Mouse (Mus musculus) testis, adult 2 months (tissue): Measurements from ENCODE around the gene Gfpt1. TPM values are rescaled to one million over a fixed set of nuclear protein-coding genes. Genes with fewer than 3 reads are reported as not detected.

Experiments
- H3K27ac ChIP-seq: fragments of 200-500 bp; 2 replicates; pipeline ENCODE4 v1.5.1; 2012; ENCODE audit warnings: low read depth, low read length; ENCODE audit not compliant: control insufficient read depth, insufficient read depth
- H3K27me3 ChIP-seq: fragments of 200-500 bp; 2 replicates; pipeline ENCODE4 v1.6.1; 2012; ENCODE audit warnings: mild to moderate bottlenecking, low read length, moderate library complexity; ENCODE audit not compliant: control insufficient read depth, insufficient read depth
- H3K36me3 ChIP-seq: fragments of 200-500 bp; 2 replicates; pipeline ENCODE4 v1.6.1; 2012; ENCODE audit warnings: mild to moderate bottlenecking, low read length; ENCODE audit not compliant: control insufficient read depth, insufficient read depth
- H3K4me1 ChIP-seq: fragments of 200-500 bp; 2 replicates; pipeline ENCODE4 v1.6.1; 2012; ENCODE audit warnings: low read length; ENCODE audit not compliant: control insufficient read depth, insufficient read depth
- H3K4me3 ChIP-seq: fragments of 200-500 bp; 2 replicates; pipeline ENCODE4 v1.5.1; 2012; ENCODE audit warnings: low read depth, mild to moderate bottlenecking, low read length, moderate library complexity, mixed read lengths; ENCODE audit not compliant: control insufficient read depth
- CTCF ChIP-seq: fragments of 200-500 bp; IDR thresholded peaks from 2 replicates; pipeline ENCODE4 v1.5.1; 2012; ENCODE audit warnings: low read depth, mild to moderate bottlenecking, inconsistent platforms, low read length, moderate library complexity; ENCODE audit not compliant: control insufficient read depth, insufficient read depth, insufficient replicate concordance
- POLR2A ChIP-seq: fragments of 200-500 bp; IDR thresholded peaks from 2 replicates; pipeline ENCODE4 v1.6.1; 2012; ENCODE audit warnings: low read depth, mild to moderate bottlenecking, inconsistent platforms, low read length, moderate library complexity; ENCODE audit not compliant: control insufficient read depth
- polyA plus RNA-seq: library from polyadenylated mRNA; depleted of rRNA; stranded (reverse); fragments of >200 nt; gene quantifications from 2 replicates; pipeline ENCODE4 v1.2.3, GENCODE M21; 2012; rRNA removed

Gene Gfpt1
- polyA plus RNA-seq: 31.8 and 37.7 TPM in 2 replicates

DNA sequence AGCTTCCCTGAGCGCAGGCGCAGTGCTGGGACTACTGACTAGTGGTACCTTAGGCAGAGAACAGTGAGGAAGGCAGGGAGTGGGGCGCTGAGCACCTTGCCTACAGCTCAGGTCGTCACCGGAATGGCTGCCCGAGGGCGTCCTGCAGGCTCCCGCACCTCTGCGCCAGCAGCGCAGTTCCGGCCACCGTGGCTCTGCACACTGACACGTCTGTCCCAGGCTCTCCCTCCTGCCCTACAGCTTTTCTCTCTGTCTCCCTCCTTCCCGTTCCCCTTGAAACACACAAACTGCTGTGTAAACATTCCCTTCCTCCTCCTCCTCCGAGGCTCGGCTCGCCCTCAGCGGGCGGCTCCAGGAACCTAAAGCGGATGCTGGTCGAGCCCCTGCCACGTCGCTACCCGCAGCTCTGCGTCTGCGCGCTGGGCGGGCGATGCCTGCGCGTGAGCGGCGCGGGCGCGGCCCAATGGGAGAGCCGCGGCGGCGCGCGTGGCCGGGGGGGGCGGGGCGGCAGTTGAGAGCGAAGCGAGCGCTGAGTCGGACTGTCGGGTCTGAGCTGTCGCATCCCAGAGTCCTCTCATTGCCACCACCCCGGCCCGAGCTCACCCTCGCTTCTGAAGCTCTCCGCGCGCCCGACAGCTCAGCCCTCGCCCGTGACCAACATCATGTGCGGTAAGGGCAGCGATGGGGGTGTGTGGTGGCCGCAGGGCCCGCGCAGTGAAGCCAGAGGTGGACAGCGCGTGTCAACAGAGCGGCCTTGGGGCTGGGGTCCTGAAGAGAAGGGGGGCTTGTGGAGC is at the start of gene Gfpt1:
Gene Gfpt1, plus strand, starts transcription at position 510 of the 794 bp plus-strand sequence.
- no peaks in the 10 kb centered on the region for H3K27me3 ChIP-seq
- peak within 1 kb of the TSS; percentile 96 for H3K4me3 ChIP-seq
- H3K27ac ChIP-seq: peak within 1 kb of the TSS; percentile 98
- peaks cover 6% of the 10 kb centered on the region; the same call in 1 of the 2 replicates for H3K4me1 ChIP-seq
- H3K36me3 ChIP-seq: no peaks in the 10 kb centered on the region
- TF ChIP-seq POLR2A: peak; percentile 83
- TF ChIP-seq CTCF: no peak

DNA sequence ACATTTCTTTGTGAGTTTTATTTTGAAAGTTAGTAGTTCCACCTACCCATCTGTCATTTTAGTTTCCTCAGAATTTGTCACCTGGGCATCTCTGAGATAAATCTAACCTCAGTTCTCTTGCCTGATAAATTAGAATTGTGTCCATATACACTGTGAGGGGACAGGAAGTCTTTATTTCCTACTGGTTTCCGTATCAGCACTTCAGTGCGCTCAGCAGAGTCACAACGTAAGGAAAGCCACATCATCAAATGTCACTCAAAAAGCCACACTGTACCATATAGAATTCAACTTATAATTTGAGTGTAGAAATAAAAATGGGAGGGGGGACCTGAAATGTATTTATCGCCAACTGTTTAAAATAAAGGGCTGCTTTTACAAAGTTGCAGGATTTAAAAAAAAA is 48.4 kb upstream of the Gfpt1 start:
- no peaks in the 10 kb centered on the region for H3K27me3 ChIP-seq
- H3K4me3 ChIP-seq: no peak overlapping the region
- H3K36me3 ChIP-seq: no peaks in the 10 kb centered on the region; the same call in none of the 2 replicates
- H3K4me1 ChIP-seq: no peaks in the 10 kb centered on the region
- no peak for TF ChIP-seq CTCF
- no peak for TF ChIP-seq POLR2A
- no peak overlapping the region for H3K27ac ChIP-seq

DNA sequence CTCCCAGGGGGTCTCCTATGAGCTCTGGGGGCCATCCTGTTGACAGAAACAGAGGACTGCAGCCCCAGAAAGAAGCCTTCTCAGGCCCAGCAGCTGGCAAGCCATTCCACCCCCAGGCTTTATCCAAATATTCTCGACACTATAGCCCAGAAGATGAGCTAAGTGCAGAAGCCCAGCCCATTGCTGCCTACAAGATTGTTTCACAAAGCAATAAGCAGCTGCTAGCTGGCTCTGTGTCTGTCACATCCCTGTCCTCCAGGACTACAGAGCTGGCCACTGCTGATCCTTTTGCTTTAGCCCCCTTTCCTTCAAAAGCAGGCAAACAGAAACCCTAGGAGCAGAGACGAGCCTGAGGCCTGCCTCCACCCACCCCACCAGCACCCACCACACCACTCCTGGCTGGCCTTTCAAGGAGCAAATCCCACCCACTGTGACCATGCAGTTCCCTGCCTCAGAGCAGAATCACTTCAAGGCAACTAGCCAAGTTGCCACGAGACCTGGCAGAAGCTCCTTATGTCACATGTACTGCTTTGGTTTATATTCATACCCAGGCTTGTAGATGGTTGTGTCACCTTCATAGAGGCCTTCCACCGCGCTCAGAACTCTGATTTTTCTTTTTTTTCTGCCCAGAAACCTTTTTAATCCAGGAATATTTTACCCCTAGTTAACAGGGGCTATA is 45.9 kb upstream of the Gfpt1 start:
- H3K27me3 ChIP-seq: no peaks in the 10 kb centered on the region
- TF ChIP-seq CTCF (no peak), POLR2A (no peak)
- no peak overlapping the region for H3K4me3 ChIP-seq
- no peak overlapping the region for H3K27ac ChIP-seq
- H3K36me3 ChIP-seq: no peaks in the 10 kb centered on the region; the same call in none of the 2 replicates
- no peaks in the 10 kb centered on the region for H3K4me1 ChIP-seq

DNA sequence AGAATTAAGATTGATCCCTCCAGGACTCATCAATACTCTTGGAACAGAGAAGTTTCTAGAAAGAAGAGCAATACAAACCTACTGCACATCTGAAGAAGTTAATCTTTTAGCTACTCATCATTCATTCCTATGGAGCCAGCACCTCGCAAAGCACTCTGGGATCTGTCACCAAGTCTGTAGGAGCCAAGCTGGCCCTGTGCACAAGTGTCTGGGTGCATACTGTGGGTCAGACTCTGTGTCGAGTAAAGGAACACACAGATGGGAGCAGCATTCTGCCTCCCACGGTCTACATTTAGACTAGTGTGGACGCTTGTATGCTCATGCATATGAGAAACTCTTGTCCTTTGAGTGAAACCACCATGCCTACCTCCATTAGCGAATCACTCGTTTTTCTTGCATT is 45.3 kb upstream of the Gfpt1 start:
- H3K36me3 ChIP-seq: no peaks in the 10 kb centered on the region; the same call in none of the 2 replicates
- no peaks in the 10 kb centered on the region for H3K27me3 ChIP-seq
- H3K4me1 ChIP-seq: no peaks in the 10 kb centered on the region
- H3K27ac ChIP-seq: no peak overlapping the region
- H3K4me3 ChIP-seq: no peak overlapping the region
- TF ChIP-seq POLR2A (no peak), CTCF (no peak)

GRCm38 (mm10) chr6:87001995-87002394 is 40.7 kb upstream of the Gfpt1 start:
- no peak overlapping the region for H3K27ac ChIP-seq

DNA sequence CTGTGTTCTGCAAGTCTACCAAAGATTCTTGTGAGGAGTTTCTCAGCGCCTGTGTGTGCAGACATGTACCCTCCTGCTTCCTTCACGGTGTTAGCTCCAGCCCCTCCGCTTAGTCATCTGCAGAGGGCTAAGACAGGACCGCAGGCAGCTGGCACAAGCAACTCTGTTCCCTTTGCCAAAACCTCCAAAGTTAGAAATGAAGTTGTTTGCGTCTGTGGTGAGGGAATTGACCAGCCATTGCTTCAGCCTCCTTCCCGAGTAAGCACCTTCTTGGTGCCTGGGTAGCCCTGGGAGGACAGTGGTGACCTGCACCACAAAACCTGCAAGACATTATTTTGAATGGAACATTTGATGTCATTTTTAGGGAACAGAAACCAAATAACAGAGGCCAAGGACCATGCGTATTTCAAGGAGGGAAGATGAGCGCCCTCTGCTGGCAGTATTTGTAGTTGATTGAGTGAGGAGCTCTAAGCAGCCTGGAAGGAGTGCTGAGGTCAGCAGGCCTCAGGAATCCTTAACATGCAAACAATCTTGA is 40.1 kb upstream of the Gfpt1 start:
- no peaks in the 10 kb centered on the region for H3K4me1 ChIP-seq
- no peaks in the 10 kb centered on the region for H3K27me3 ChIP-seq
- H3K27ac ChIP-seq: 0 out of 2 replicates have a peak overlapping the region, but pooled peaks have one; percentile 29
- H3K4me3 ChIP-seq: no peak overlapping the region
- no peaks in the 10 kb centered on the region; the same call in 1 of the 2 replicates for H3K36me3 ChIP-seq
- TF ChIP-seq CTCF (peak; percentile 48; the same call in 1 of the 2 replicates), POLR2A (no peak)

More at GRCm38 (mm10) chr6:87001995-87002394, 40.7 kb upstream of the Gfpt1 start:
- H3K4me3 ChIP-seq: no peak overlapping the region
- H3K27me3 ChIP-seq: no peaks in the 10 kb centered on the region
- no peak for TF ChIP-seq CTCF
- no peaks in the 10 kb centered on the region for H3K4me1 ChIP-seq
- no peaks in the 10 kb centered on the region; the same call in 1 of the 2 replicates for H3K36me3 ChIP-seq

DNA sequence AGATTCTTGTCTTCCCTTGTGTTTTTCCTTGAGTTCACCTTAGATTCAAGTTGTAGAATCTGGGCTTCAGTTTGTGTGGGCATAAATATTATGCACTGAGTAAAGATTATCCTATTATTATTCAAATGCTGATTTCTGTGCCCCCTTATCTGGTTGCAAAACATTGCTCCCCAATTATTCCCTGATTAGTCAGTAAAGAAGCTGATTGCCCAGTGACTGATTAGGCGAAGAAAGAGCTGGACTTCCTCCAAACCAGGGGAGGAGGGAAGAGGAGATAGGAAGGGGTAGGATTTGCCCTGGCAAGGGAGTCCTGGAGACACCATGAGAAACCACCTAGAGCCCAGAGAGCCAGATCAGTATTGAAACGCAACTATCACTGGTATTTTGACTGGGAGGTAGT is 38.5 kb upstream of the Gfpt1 start:
- H3K27ac ChIP-seq: no peak overlapping the region
- H3K4me1 ChIP-seq: 0 out of 2 replicates have a peak, but pooled peaks cover under 1% of the 10 kb centered on the region
- no peaks in the 10 kb centered on the region; the same call in 1 of the 2 replicates for H3K36me3 ChIP-seq
- H3K4me3 ChIP-seq: no peak overlapping the region
- H3K27me3 ChIP-seq: no peaks in the 10 kb centered on the region
- TF ChIP-seq CTCF: no peak
- no peak for TF ChIP-seq POLR2A
